Mouse (Mus musculus) embryonic fibroblast, embryonic 13.5 days (primary cell): ENCODE measurements around the gene Ddx31.

Experiments used
- CTCF ChIP-seq: IDR thresholded peaks from 2 replicates; pipeline ENCODE4 v1.5.1; 2011; ENCODE audit warnings: mild to moderate bottlenecking, control low read depth, low read length, moderate library complexity, borderline replicate concordance; ENCODE audit not compliant: insufficient read depth
- POLR2A ChIP-seq: IDR thresholded peaks from 2 replicates; pipeline ENCODE4 v1.6.1; 2011; ENCODE audit warnings: low read depth, mild to moderate bottlenecking, control low read depth, low read length, moderate library complexity

- no peak for TF ChIP-seq CTCF
- TF ChIP-seq POLR2A = no peak
Measured at GRCm38 (mm10) chr2:28848879-28849278, 8.7 kb downstream of the Ddx31 start.
